11 mouse cellular contexts compared by ENCODE assay signal in genomic region chr7:80885666-80886065, GRCm38 (mm10). TPM values are rescaled to one million over a fixed set of nuclear protein-coding genes. Genes with fewer than 3 reads are reported as not detected.
DNase-seq lines count a peak whose midpoint lies in the region; TF ChIP-seq lines count a peak whose summit lies in the region.
"Had no signal": no experiment of that assay in that cellular context is flagged by ENCODE, and none has a peak within 500 bp of the region (broad histone marks: within the 10 kb centered on the region; RNA-seq: fewer than 3 reads in every experiment).

No protein-coding gene starts in this region.

- H3K27me3 ChIP-seq in thymus, adult 2 months (ENCODE audit: control insufficient read depth, insufficient read depth, low read length) = no peaks in the 10 kb centered on the region

- 4% methylated on average over 1 of the region's 1 CpGs for WGBS in thymus, adult 2 months

- TF ChIP-seq CTCF in thymus, adult 2 months (IDR thresholded peaks at IDR 0.05; ENCODE audit: borderline replicate concordance, control insufficient read depth, extremely low read depth, insufficient read depth, low read length, poor library complexity) = no peak

- TF ChIP-seq POLR2A in thymus, adult 2 months (IDR thresholded peaks at IDR 0.05; ENCODE audit: control insufficient read depth, extremely low read depth, insufficient read depth, low read length, poor library complexity) = no peak

- no peaks in the 10 kb centered on the region for H3K36me3 ChIP-seq in thymus, adult 2 months (ENCODE audit: control insufficient read depth, insufficient read depth, low read length)

- peak; percentile 23 for DNase-seq in kidney, adult 18-20 months
- DNase-seq in kidney, postnatal 10 days = no peak
- peak; percentile 41 for DNase-seq in thymus, adult 2 months
- DNase-seq in thymus, adult 18-20 months = no peak
- peak; percentile 52 for DNase-seq in T-cell, adult 2 months (ENCODE audit: low spot score)
- DNase-seq in spleen, adult 18-20 months = no peak
- DNase-seq in right cerebral cortex, postnatal 36 days (ENCODE audit: low spot score in 2 of 2) = no peak
- DNase-seq: gastrocnemius, postnatal 25 days; heart, postnatal 36 days; kidney, postnatal 25 days; right cerebral cortex, adult 18-20 months had no signal

- H3K4me1 ChIP-seq in thymus, adult 2 months (replicated peaks; ENCODE audit: control insufficient read depth, insufficient read depth, low read length) = peaks cover 22% of the 10 kb centered on the region

- no peak overlapping the region for H3K27ac ChIP-seq in thymus, adult 2 months (ENCODE audit: control insufficient read depth, insufficient read depth, low read length)

- no peak overlapping the region for H3K4me3 ChIP-seq in thymus, adult 2 months (ENCODE audit: control insufficient read depth, insufficient read depth, low read length)

RNA-seq across cellular contexts. Expression of gene Wdr73, which starts 15.4 kb away (rescaled TPM):
- polyA plus RNA-seq in thymus, adult 2 months (2012; rRNA removed) = 27.2 and 31.3 TPM in 2 replicates

RNA-seq across cellular contexts. Expression of gene Nmb, which starts 19.2 kb away (rescaled TPM):
- polyA plus RNA-seq in thymus, adult 2 months (2012; rRNA removed) = 20.1 and 24.5 TPM in 2 replicates

RNA-seq across cellular contexts. Expression of gene Zscan2, which starts 24.9 kb away (rescaled TPM):
- polyA plus RNA-seq in thymus, adult 2 months (2012; rRNA removed) = 25.5 and 26.2 TPM in 2 replicates

RNA-seq across cellular contexts. Expression of gene Iqgap1, which starts 59.9 kb away (rescaled TPM):
- 112 and 119 TPM in 2 replicates for polyA plus RNA-seq in thymus, adult 2 months (2012; rRNA removed)

Comparison
In these comparisons a context has a peak if more than half of its experiments do, and no peak if none do; other contexts are left out.
1. DNase-seq: peak in kidney, adult 18-20 months (single experiment), thymus, adult 2 months (single experiment) and T-cell, adult 2 months (single experiment); none in kidney, postnatal 10 days (single experiment), thymus, adult 18-20 months (0 of 2), spleen, adult 18-20 months (0 of 2) and right cerebral cortex, postnatal 36 days (0 of 2).